Mouse (Mus musculus): ENCODE measurements around the gene Phactr3. TPM values are rescaled to one million over a fixed set of nuclear protein-coding genes. Genes with fewer than 3 reads are reported as not detected.
"Not testable (repeated sequence)": the region's sequence is repeated elsewhere in the genome, so short reads cannot be mapped to it uniquely, and the experiment has no call there.

Phactr3 gene
- polyA plus RNA-seq, 1 experiment from 2014 or later = 2.3 TPM

GRCm38 (mm10) chr2:178329986-178330385 is 211.2 kb downstream of the Phactr3 start:
- Histone ChIP-seq H3K4me1 (replicated peaks) (peaks cover 15% of the 10 kb centered on the region), H3K27ac (no peak overlapping the region), H3K4me2 (no peak overlapping the region), H3K27me3 (no peaks in the 10 kb centered on the region), H3K9ac (replicated peaks) (no peak overlapping the region), H3K36me3 (no peaks in the 10 kb centered on the region), H3K4me3 (replicated peaks) (no peak overlapping the region), H3K9me3 (no peaks in the 10 kb centered on the region)
- ATAC-seq (ENCODE audit: insufficient number of reproducible peaks, insufficient read depth, low FRiP score, low TSS enrichment, low read depth) = no peak
- WGBS = 66% methylated on average over 1 of the region's 1 CpGs

GRCm38 (mm10) chr2:178337878-178338277 is 219.1 kb downstream of the Phactr3 start:
- Histone ChIP-seq H3K9ac (replicated peaks) (no peak overlapping the region), H3K4me1 (replicated peaks) (no peaks in the 10 kb centered on the region), H3K4me3 (replicated peaks) (no peak overlapping the region), H3K27ac (no peak overlapping the region), H3K4me2 (no peak overlapping the region), H3K27me3 (no peaks in the 10 kb centered on the region), H3K36me3 (no peaks in the 10 kb centered on the region), H3K9me3 (no peaks in the 10 kb centered on the region)
- no peak for ATAC-seq (ENCODE audit: insufficient number of reproducible peaks, insufficient read depth, low FRiP score, low TSS enrichment, low read depth)
- 32% methylated on average over 1 of the region's 1 CpGs for WGBS

- no peaks in the 10 kb centered on the region for H3K9me3 ChIP-seq
- no peak overlapping the region for H3K27ac ChIP-seq
- H3K36me3 ChIP-seq = no peaks in the 10 kb centered on the region
- ATAC-seq (ENCODE audit: insufficient number of reproducible peaks, insufficient read depth, low FRiP score, low TSS enrichment, low read depth) = no peak
- H3K4me3 ChIP-seq (replicated peaks) = no peak overlapping the region
- WGBS = 6% methylated on average over 2 of the region's 2 CpGs
- no peak overlapping the region for H3K4me2 ChIP-seq
- no peak overlapping the region for H3K9ac ChIP-seq (replicated peaks)
- H3K4me1 ChIP-seq (replicated peaks) = no peaks in the 10 kb centered on the region
- no peaks in the 10 kb centered on the region for H3K27me3 ChIP-seq
Observed at GRCm38 (mm10) chr2:178339044-178339443, 220.3 kb downstream of the Phactr3 start.

- not testable (repeated sequence) for H3K4me1 ChIP-seq (replicated peaks); H3K9me3 ChIP-seq; ATAC-seq (ENCODE audit: insufficient number of reproducible peaks, insufficient read depth, low FRiP score, low TSS enrichment, low read depth); H3K36me3 ChIP-seq; H3K27ac ChIP-seq; H3K4me2 ChIP-seq; H3K4me3 ChIP-seq (replicated peaks); H3K27me3 ChIP-seq; H3K9ac ChIP-seq (replicated peaks)
Observed at GRCm38 (mm10) chr2:178342105-178342504, 223.3 kb downstream of the Phactr3 start.

- no peaks in the 10 kb centered on the region for H3K9me3 ChIP-seq
- 52% methylated on average over 4 of the region's 4 CpGs for WGBS
Observed at GRCm38 (mm10) chr2:178342597-178342996, 223.8 kb downstream of the Phactr3 start.

More at GRCm38 (mm10) chr2:178342597-178342996, 223.8 kb downstream of the Phactr3 start:
- Histone ChIP-seq H3K4me3 (replicated peaks) (no peak overlapping the region), H3K4me1 (replicated peaks) (no peaks in the 10 kb centered on the region), H3K27ac (no peak overlapping the region), H3K27me3 (no peaks in the 10 kb centered on the region), H3K4me2 (no peak overlapping the region), H3K9ac (replicated peaks) (no peak overlapping the region), H3K36me3 (no peaks in the 10 kb centered on the region)
- ATAC-seq (ENCODE audit: insufficient number of reproducible peaks, insufficient read depth, low FRiP score, low TSS enrichment, low read depth) = no peak

Other genes with a start within 250 kb of the Phactr3 start
- 2.6 TPM in 2 replicates for gene Gm14327, start 221.9 kb upstream of the Phactr3 start, polyA plus RNA-seq (2016; fragmentation: Nextera tagmentation; extraction: Ambion mirVana)
- 0.41 and 1.5 TPM in 2 replicates for gene Zfp972, start 193.4 kb upstream of the Phactr3 start, polyA plus RNA-seq (2016; fragmentation: Nextera tagmentation; extraction: Ambion mirVana)
- 16.7 and 17.9 TPM in 2 replicates for gene Gm14326, start 161.7 kb upstream of the Phactr3 start, polyA plus RNA-seq (2016; fragmentation: Nextera tagmentation; extraction: Ambion mirVana)
- 10.8 and 12.6 TPM in 2 replicates for gene Zfp971, start 95.7 kb upstream of the Phactr3 start, polyA plus RNA-seq (2016; fragmentation: Nextera tagmentation; extraction: Ambion mirVana)
- gene Zfp931, start 40.5 kb upstream of the Phactr3 start, polyA plus RNA-seq (2016; fragmentation: Nextera tagmentation; extraction: Ambion mirVana) = 17.5 and 18.5 TPM in 2 replicates